Comparison of ENCODE assay signal across 10 mouse cellular contexts in the genomic region with DNA sequence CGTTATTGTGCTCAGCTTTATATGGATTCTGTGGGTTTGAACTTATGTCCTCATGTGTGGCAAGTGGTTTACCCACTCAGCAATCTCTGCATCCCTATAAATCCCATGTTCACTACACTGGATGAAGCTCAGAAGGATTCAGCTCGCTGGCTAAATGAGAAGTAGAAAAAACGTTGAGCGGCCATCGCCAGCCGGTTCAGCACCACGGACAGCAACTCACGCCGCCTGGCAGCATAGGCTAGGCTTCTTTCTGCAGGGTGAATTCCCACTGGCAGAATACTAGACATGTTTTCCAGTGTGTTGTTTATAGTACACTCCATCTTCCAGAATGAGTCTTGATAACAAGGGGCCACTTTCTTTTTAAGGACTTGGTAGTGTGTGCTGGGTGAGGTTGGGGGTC.
DNase-seq lines count a peak whose midpoint lies in the region; TF ChIP-seq lines count a peak whose summit lies in the region.
"Had no signal": no experiment of that assay in that cellular context is flagged by ENCODE, and none has a peak within 500 bp of the region (broad histone marks: within the 10 kb centered on the region; RNA-seq: fewer than 3 reads in every experiment).

No protein-coding gene starts in this region.

- TF ChIP-seq POLR2A in myocyte (IDR thresholded peaks at IDR 0.05; ENCODE audit: insufficient read length, low read depth): no peak

- no peak overlapping the region for H3K4me3 ChIP-seq in myocyte
- H3K4me3 ChIP-seq: lung, embryonic 15.5 days; stomach, embryonic 15.5 days had no signal

- H3K79me2 ChIP-seq in myocyte (ENCODE audit: control insufficient read depth, insufficient read depth): no peaks in the 10 kb centered on the region

- no peaks in the 10 kb centered on the region for H3K36me3 ChIP-seq in myocyte (ENCODE audit: control insufficient read depth, insufficient read depth)
- H3K36me3 ChIP-seq: lung, embryonic 15.5 days; stomach, embryonic 15.5 days had no signal

- H3K27me3 ChIP-seq in myocyte (ENCODE audit: control insufficient read depth, insufficient read depth, insufficient read length): no peaks in the 10 kb centered on the region
- H3K27me3 ChIP-seq: lung, embryonic 15.5 days; stomach, embryonic 15.5 days had no signal

- peak; percentile 4 for DNase-seq in gastrocnemius, adult 18-20 months (ENCODE audit: low spot score)
- DNase-seq in gastrocnemius, adult 8-10 months (ENCODE audit: low spot score in 2 of 2): no peak
- DNase-seq in right cerebral cortex, postnatal 4 days: peak; percentile 57
- no peak for DNase-seq in right cerebral cortex, postnatal 10 days (ENCODE audit: low spot score in 2 of 2)
- DNase-seq in heart, postnatal 4 days: peak; percentile 73
- DNase-seq in cerebellum, adult 9-11 months: no peak
- no peak for DNase-seq in left cerebral cortex, adult 8-10 months (ENCODE audit: low spot score in 2 of 2)

- no peak overlapping the region for H3K4me2 ChIP-seq in myocyte (ENCODE audit: low read depth)
- H3K4me2 ChIP-seq: lung, embryonic 15.5 days; stomach, embryonic 15.5 days had no signal

- no peak overlapping the region for H3ac ChIP-seq in myocyte (ENCODE audit: control insufficient read depth, insufficient read length)

TF ChIP-seq in myocyte, 11 proteins besides CTCF, POLR2A, EP300 and RAD21:
- TF ChIP-seq USF1 (IDR thresholded peaks at IDR 0.05; ENCODE audit: low read depth) (no peak), MAX (IDR thresholded peaks at IDR 0.05; ENCODE audit: low read depth) (no peak), REST (IDR thresholded peaks at IDR 0.05; ENCODE audit: insufficient read depth, insufficient read length) (peak; percentile 94), TCF12 (IDR thresholded peaks at IDR 0.05; ENCODE audit: insufficient read depth, poor library complexity, severe bottlenecking) (no peak)
TF ChIP-seq in myocyte: peak in this region for 1.

Comparison
In these comparisons a context has a peak if more than half of its experiments do, and no peak if none do; other contexts are left out.
1. DNase-seq: peak in gastrocnemius, adult 18-20 months (single experiment), right cerebral cortex, postnatal 4 days (single experiment) and heart, postnatal 4 days (single experiment); none in gastrocnemius, adult 8-10 months (0 of 2), right cerebral cortex, postnatal 10 days (0 of 2), cerebellum, adult 9-11 months (single experiment) and left cerebral cortex, adult 8-10 months (0 of 2).